Mouse (Mus musculus) 3T3-L1 (cell line): Measurements from ENCODE around the gene Atp6ap1l.

ENCODE experiments used
- DNase-seq: peaks from one replicate; pipeline ENCODE4 v3.0.0-alpha.2; 2015; ENCODE audit warnings: low read depth, low spot score

Gene Atp6ap1l

GRCm38 (mm10) chr13:90886568-90886983 lies 18.6 kb downstream of the Atp6ap1l start:
- DNase-seq: peak; percentile 80

DNA sequence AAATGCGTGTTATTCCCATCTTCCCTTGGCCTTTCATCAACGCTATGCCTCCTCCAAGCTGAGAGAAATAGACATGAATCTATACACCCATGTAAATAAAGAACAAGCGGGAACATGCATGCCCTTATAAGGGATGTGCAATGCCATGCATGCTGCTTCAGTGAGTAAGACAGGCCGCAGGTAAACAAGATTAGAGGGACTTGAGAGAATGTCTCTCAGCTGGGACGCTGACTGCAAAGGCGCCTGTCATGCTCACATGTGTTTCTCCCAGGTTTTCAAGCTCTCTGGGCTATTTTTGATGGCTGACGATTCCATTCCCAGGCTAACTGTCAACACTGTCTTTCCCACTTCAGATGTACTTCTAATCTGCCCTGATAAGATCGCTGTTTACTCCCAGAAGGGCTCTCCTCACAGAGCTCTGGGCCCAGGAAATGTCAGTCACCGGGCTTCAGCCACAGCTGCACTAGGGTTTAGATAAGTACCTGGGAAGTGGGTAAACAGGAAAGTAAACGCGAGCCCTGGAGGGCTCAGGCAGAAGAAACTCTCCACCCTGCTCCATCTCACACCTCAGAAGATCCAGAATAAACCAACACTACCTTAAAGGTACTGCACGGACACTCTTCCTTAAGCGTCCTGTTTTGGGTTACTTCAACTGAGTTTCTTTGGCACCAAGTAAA lies 19.2 kb downstream of the Atp6ap1l start:
- DNase-seq: no peak

DNA sequence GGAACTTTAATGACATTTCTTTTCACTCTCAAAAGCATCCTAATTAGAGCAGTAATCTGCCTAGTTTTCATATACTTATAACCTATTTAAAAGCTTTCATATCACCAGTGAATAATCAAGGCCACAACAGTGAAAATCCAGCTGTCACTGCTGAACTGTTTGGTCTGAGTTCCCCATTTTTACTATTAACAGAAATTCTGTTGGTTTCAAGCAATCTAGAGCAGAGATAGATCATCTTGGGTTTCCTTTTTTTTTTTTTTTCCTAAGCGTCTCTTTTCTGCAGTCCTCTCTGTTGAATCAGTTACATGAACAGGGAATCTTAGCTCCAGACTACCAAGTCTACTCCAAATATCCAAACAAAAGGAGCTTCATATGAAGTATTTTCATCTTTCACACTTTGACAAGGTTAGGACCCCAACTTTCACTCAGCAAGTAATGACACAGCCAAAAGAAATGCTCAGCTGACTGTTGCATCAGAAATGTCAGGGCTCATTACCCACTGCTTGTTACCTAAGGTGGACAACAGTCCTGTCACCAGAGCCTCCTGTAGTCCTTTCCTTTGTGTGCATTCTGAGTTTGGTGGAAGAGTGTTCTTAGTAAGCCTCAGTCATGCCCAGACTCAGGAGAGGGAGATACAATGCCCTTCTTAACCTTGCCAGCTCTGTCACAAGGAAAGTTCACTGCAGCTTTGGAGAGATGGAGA lies 23.3 kb downstream of the Atp6ap1l start:
- peak; percentile 36 for DNase-seq

DNA sequence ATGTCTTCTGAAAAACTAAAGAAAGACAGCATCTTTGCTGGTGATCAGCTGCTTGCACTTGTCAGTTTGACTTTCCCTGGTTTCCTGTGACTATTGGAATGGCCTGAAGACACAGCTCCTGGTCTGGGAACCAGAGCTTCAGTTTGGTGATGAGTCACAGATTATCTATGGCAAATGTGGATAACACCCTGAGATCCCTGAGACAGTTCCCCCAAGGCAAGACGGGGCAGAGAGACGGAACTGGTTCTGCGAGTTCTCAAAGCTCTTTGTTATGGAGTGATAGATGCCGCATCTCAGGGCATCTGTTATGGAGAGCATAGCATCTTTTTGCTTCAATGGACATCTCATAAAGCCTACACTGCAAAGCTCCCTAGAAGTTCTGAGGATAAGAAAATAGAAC lies 33.6 kb downstream of the Atp6ap1l start:
- DNase-seq: no peak

GRCm38 (mm10) chr13:90869157-90869556 lies 36.0 kb downstream of the Atp6ap1l start:
- no peak for DNase-seq

GRCm38 (mm10) chr13:90862138-90862537 lies 43.0 kb downstream of the Atp6ap1l start:
- DNase-seq: no peak

DNA sequence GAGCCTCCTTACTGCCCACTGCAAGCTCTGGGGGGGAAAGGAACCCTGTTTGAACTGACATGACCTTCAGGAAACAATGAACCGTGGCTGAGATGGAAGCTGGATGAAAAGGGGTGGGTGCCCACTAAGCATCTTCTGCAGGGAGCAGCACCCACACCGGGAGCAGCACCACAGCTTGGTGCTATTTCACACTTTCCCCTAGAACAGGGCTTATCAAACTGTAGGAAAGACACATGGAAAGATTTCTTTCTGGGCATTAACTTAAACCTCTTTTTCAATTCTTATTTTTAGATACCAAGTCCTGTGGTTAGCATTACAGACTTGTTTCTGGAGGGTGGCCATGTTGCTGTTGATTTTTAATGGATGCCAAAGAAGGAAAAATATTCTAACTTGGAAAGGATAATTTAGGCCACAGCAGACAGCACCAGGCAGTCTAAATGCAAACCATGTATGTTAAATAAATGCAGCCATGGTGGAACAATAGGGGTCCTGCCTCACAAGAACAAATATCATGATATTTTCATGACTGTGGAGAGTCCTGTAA lies 44.2 kb downstream of the Atp6ap1l start:
- no peak for DNase-seq

GRCm38 (mm10) chr13:90852727-90853630 lies 52.2 kb downstream of the Atp6ap1l start:
- no peak for DNase-seq

DNA sequence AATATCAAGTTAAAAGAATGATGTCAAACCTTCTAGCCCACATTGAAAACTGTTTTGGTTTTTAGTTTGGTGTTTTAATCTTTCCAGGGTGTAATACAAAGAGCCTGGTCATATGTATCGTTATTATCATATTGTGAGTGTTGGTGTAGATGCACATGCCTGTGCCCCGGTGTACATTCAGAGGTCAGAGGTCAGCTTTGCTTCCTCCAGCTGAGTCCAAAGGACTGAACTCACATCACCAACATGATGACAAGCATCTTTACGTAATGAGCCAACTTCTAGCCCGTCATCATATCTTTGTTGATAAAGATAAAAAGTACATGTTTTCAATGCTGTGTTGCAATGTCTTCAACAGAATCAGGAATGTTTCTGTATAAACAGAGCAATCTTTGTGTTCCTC lies 53.4 kb downstream of the Atp6ap1l start:
- no peak for DNase-seq

- no peak for DNase-seq
These were observed 61.0 kb downstream of the Atp6ap1l start for GRCm38 (mm10) chr13:90844191-90844590.

DNA sequence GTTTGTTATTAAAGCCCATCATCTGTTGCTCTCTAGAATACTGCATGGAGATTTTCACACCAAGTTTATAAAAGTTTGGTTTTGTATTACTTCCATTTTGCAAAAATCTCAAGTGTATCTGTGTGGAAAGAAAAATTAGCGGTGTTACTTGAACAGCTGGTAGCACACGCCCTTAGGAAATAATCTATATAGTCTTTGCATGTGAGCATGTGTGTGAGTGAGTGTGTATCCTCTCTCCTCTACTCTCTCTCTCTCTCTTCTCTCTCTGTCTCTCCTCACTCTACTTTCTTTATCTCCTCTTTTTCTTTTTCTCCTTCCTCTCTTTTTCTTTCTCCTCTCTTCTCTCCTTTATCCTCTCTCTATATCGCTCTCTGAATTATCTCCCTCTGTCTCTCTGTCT lies 61.7 kb downstream of the Atp6ap1l start:
- no peak for DNase-seq

GRCm38 (mm10) chr13:90841213-90841553 lies 64.0 kb downstream of the Atp6ap1l start:
- no peak for DNase-seq

GRCm38 (mm10) chr13:90840530-90841212 lies 64.5 kb downstream of the Atp6ap1l start:
- peak; percentile 88 for DNase-seq

- DNase-seq: no peak
These were observed 71.4 kb downstream of the Atp6ap1l start for GRCm38 (mm10) chr13:90833641-90834207.
